Mouse (Mus musculus) midbrain, embryonic 15.5 days (tissue): ENCODE results near the gene Ephb1. TPM values are rescaled to one million over a fixed set of nuclear protein-coding genes. Genes with fewer than 3 reads are reported as not detected.

Experiments
- ATAC-seq: fragments of 200-750 bp; cut with Nextera tagmentation; replicated peaks from 2 replicates; pipeline ENCODE4 v1.8.0; 2017; ENCODE audit warnings: moderate TSS enrichment
- H3K27ac ChIP-seq: fragments of 300-500 bp; sonication (generic); 2 replicates; pipeline ENCODE4 v1.5.1; 2015; ENCODE audit warnings: mild to moderate bottlenecking, inconsistent platforms
- H3K27me3 ChIP-seq: fragments of 300-500 bp; sonication (generic); replicated peaks from 2 replicates; pipeline ENCODE4 v1.6.1; 2015; ENCODE audit warnings: inconsistent platforms
- H3K36me3 ChIP-seq: fragments of 300-500 bp; sonication (generic); replicated peaks from 2 replicates; pipeline ENCODE4 v1.6.1; 2015; ENCODE audit warnings: inconsistent platforms
- H3K4me1 ChIP-seq: fragments of 300-500 bp; sonication (generic); 2 replicates; pipeline ENCODE4 v1.6.1; 2015; ENCODE audit warnings: inconsistent platforms
- H3K4me2 ChIP-seq: fragments of 300-500 bp; sonication (generic); 2 replicates; pipeline ENCODE4 v1.6.1; 2015; ENCODE audit warnings: inconsistent platforms, mild to moderate bottlenecking, moderate library complexity
- H3K4me3 ChIP-seq: fragments of 300-500 bp; sonication (generic); 2 replicates; pipeline ENCODE4 v1.5.1; 2015; ENCODE audit warnings: mild to moderate bottlenecking, inconsistent platforms
- H3K9ac ChIP-seq: fragments of 300-500 bp; sonication (generic); 2 replicates; pipeline ENCODE4 v1.6.1; 2015; ENCODE audit warnings: mild to moderate bottlenecking, inconsistent platforms
- H3K9me3 ChIP-seq: fragments of 300-500 bp; sonication (generic); 2 replicates; pipeline ENCODE4 v1.6.1; 2016; ENCODE audit warnings: inconsistent platforms
- WGBS: fragments of 180-500 bp; shearing (Covaris S2); methylation state at CpG from one replicate; pipeline ENCODE4 v1.1.7; 2015; ENCODE audit warnings: mixed read lengths; 5-methylcytosine and 5-hydroxymethylcytosine counted together
- polyA plus RNA-seq: library from polyadenylated mRNA; unstranded; fragments of >200 nt; fragmentation: Nextera tagmentation; extraction: Ambion mirVana; gene quantifications from 2 replicates; pipeline ENCODE4 v1.2.1, GENCODE M21; 2015

The Ephb1 gene
- polyA plus RNA-seq, 1 experiment from 2014 or later, result 90.2 TPM

GRCm38 (mm10) chr9:102315436-102315835, 39.1 kb downstream of the Ephb1 start:
- Histone ChIP-seq H3K27me3 (no peaks in the 10 kb centered on the region), H3K4me3 (no peak overlapping the region), H3K36me3 (no peaks in the 10 kb centered on the region), H3K9ac (no peak overlapping the region), H3K9me3 (no peaks in the 10 kb centered on the region), H3K27ac (no peak overlapping the region), H3K4me2 (no peak overlapping the region), H3K4me1 (0 out of 2 replicates have a peak, but pooled peaks cover 2% of the 10 kb centered on the region)
- WGBS, result 85% methylated on average over 6 of the region's 6 CpGs
- no peak for ATAC-seq

DNA sequence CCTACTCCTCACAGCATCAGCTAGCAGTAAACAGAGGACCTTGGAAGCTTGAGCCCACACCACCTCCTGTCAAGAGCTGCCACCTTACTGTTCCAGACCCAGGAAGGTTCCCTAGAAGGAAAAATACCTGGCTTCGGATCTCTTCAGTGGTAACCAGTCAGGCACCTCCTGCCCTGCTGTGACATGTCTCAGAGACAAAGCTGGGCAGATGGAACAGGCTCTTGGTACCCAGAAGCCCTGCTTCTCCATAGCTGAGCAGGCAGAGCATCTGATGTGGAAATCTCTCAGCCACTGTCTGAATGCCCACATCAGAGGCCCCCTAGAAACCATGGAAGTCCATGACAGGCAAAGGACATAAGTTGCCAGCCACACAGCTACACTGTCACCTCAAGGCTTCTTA, 39.7 kb downstream of the Ephb1 start:
- 71% methylated on average over 1 of the region's 1 CpGs for WGBS

DNA sequence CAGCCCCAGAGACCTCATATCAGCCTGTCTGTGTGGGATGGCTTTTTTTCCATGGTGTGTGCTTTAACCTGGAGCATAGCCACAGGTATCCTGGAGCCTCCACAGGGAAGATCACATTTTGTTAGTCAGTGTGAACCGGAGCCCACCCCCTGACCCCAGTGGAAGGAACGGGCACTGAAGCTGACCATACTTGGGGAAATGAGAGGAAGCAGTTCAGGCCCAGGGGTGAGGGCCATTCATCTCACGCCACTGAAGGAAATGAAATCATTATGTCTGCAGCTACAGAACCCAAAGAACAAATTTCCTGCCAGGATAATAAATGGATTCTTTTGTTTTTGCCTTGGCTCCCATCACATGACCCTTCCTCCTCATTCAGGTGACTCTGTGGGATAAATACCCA, 44.1 kb downstream of the Ephb1 start:
- Histone ChIP-seq H3K4me3 (no peak overlapping the region), H3K9me3 (no peaks in the 10 kb centered on the region), H3K27me3 (no peaks in the 10 kb centered on the region), H3K4me2 (no peak overlapping the region), H3K27ac (peak overlapping the region; percentile 17; the same call in 1 of the 2 replicates), H3K9ac (no peak overlapping the region), H3K4me1 (peaks cover 44% of the 10 kb centered on the region), H3K36me3 (no peaks in the 10 kb centered on the region)
- ATAC-seq, result no peak
- WGBS, result 55% methylated on average over 3 of the region's 3 CpGs

More for the DNA sequence above, 39.7 kb downstream of the Ephb1 start:
- no peak for ATAC-seq
- H3K27ac ChIP-seq, result no peak overlapping the region
- H3K9me3 ChIP-seq, result no peaks in the 10 kb centered on the region
- no peaks in the 10 kb centered on the region for H3K27me3 ChIP-seq
- no peak overlapping the region for H3K4me3 ChIP-seq
- no peak overlapping the region for H3K4me2 ChIP-seq
- no peak overlapping the region for H3K9ac ChIP-seq
- peaks cover 6% of the 10 kb centered on the region; the same call in 1 of the 2 replicates for H3K4me1 ChIP-seq
- H3K36me3 ChIP-seq, result no peaks in the 10 kb centered on the region

- Histone ChIP-seq H3K4me1 (peaks cover 49% of the 10 kb centered on the region), H3K4me2 (no peak overlapping the region), H3K36me3 (no peaks in the 10 kb centered on the region), H3K4me3 (no peak overlapping the region), H3K27ac (no peak overlapping the region), H3K27me3 (no peaks in the 10 kb centered on the region), H3K9ac (no peak overlapping the region), H3K9me3 (no peaks in the 10 kb centered on the region)
- ATAC-seq, result no peak
- WGBS, result 89% methylated on average over 7 of the region's 7 CpGs
These were observed 45.2 kb downstream of the Ephb1 start for GRCm38 (mm10) chr9:102309278-102309677.

- ATAC-seq, result no peak
- WGBS, result 33% methylated on average over 4 of the region's 4 CpGs
- peak overlapping the region; percentile 1; the same call in 1 of the 2 replicates for H3K27ac ChIP-seq
- H3K4me2 ChIP-seq, result no peak overlapping the region
- H3K9me3 ChIP-seq, result no peaks in the 10 kb centered on the region
- H3K4me1 ChIP-seq, result peaks cover 56% of the 10 kb centered on the region
- no peak overlapping the region for H3K4me3 ChIP-seq
- H3K36me3 ChIP-seq, result no peaks in the 10 kb centered on the region
- H3K27me3 ChIP-seq, result no peaks in the 10 kb centered on the region
- H3K9ac ChIP-seq, result no peak overlapping the region
These were observed 46.8 kb downstream of the Ephb1 start for GRCm38 (mm10) chr9:102307656-102308055.

GRCm38 (mm10) chr9:102306645-102307415, 47.7 kb downstream of the Ephb1 start:
- Histone ChIP-seq H3K9ac (no peak overlapping the region), H3K4me1 (peaks cover 59% of the 10 kb centered on the region), H3K36me3 (no peaks in the 10 kb centered on the region), H3K4me2 (no peak overlapping the region), H3K27me3 (no peaks in the 10 kb centered on the region), H3K4me3 (no peak overlapping the region), H3K27ac (peak overlapping the region; percentile 1; the same call in 1 of the 2 replicates), H3K9me3 (no peaks in the 10 kb centered on the region)
- 73% methylated on average over 1 of the region's 1 CpGs for WGBS
- ATAC-seq, result no peak

DNA sequence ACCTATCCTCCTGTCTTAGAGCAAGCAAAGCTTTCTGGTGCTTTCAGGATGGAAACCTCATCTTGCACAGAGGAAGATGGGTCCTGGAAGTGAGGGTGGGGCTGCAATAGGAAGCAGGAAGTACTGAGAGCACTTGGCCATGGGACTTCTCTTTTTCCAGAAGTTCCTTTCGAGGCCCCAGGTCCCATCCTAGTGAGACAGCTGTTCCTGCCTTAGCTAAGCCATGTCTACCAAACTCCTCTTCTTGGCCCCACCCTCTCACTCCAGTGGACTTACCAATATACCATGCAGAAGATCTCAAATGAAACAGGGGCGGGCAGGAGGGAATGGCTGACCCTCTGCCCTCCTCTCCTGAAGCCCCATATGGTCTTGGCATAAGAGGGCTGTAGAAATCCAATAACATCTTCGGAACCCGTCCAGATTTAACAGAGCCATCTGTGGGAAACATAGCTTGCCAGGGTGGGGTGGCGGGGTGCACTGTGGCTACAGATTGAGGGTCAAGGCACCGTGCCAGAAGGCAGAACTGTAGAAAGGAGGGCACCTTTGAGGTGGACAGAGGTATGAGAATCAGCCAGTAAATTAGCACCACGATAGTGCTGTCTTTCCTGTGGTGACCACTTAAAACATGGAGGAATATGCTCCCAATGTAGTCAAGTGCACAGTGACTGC, 48.9 kb downstream of the Ephb1 start:
- ATAC-seq, result no peak
- Histone ChIP-seq H3K4me1 (peaks cover 60% of the 10 kb centered on the region), H3K27ac (no peak overlapping the region), H3K4me3 (no peak overlapping the region), H3K27me3 (no peaks in the 10 kb centered on the region), H3K9ac (no peak overlapping the region), H3K36me3 (no peaks in the 10 kb centered on the region), H3K9me3 (no peaks in the 10 kb centered on the region), H3K4me2 (no peak overlapping the region)
- WGBS, result 91% methylated on average over 7 of the region's 7 CpGs

GRCm38 (mm10) chr9:102304796-102305195, 49.7 kb downstream of the Ephb1 start:
- no peak overlapping the region for H3K4me2 ChIP-seq
- H3K36me3 ChIP-seq, result no peaks in the 10 kb centered on the region
- no peaks in the 10 kb centered on the region for H3K27me3 ChIP-seq
- H3K4me1 ChIP-seq, result peaks cover 58% of the 10 kb centered on the region
- H3K27ac ChIP-seq, result no peak overlapping the region
- H3K9ac ChIP-seq, result no peak overlapping the region
- no peaks in the 10 kb centered on the region for H3K9me3 ChIP-seq
- no peak overlapping the region for H3K4me3 ChIP-seq
- 56% methylated on average over 3 of the region's 3 CpGs for WGBS
- ATAC-seq, result no peak

DNA sequence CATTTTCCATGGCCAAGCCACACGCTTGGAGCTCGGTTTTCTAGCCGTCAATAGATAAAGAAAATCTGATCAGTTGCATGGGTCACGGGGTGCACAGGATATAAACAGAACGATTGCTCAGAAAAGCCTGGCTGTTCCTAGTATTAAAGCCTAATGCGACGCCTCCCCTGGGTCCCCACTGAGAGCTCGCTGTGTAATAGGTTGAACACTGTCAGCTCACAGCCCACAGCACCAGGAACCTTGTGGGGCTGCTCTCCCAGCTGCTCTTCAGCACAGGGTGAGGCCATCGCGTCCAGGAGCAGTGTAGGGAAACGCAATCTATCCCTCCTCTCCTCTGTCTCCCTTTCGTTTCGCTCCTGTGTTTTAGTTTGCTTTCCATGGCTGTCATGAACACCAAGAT, 50.6 kb downstream of the Ephb1 start:
- Histone ChIP-seq H3K36me3 (no peaks in the 10 kb centered on the region), H3K27me3 (no peaks in the 10 kb centered on the region), H3K9me3 (no peaks in the 10 kb centered on the region), H3K4me1 (peaks cover 53% of the 10 kb centered on the region), H3K4me2 (no peak overlapping the region), H3K4me3 (no peak overlapping the region), H3K9ac (no peak overlapping the region), H3K27ac (peak overlapping the region; percentile 45; the same call in 1 of the 2 replicates)
- WGBS, result 38% methylated on average over 13 of the region's 13 CpGs
- no peak for ATAC-seq

GRCm38 (mm10) chr9:102300985-102301384, 53.5 kb downstream of the Ephb1 start:
- no peak for ATAC-seq
- WGBS, result 85% methylated on average over 4 of the region's 4 CpGs
- Histone ChIP-seq H3K9me3 (no peaks in the 10 kb centered on the region), H3K4me1 (peaks cover 45% of the 10 kb centered on the region), H3K9ac (no peak overlapping the region), H3K27ac (no peak overlapping the region), H3K27me3 (no peaks in the 10 kb centered on the region), H3K4me3 (no peak overlapping the region), H3K36me3 (no peaks in the 10 kb centered on the region), H3K4me2 (no peak overlapping the region)

DNA sequence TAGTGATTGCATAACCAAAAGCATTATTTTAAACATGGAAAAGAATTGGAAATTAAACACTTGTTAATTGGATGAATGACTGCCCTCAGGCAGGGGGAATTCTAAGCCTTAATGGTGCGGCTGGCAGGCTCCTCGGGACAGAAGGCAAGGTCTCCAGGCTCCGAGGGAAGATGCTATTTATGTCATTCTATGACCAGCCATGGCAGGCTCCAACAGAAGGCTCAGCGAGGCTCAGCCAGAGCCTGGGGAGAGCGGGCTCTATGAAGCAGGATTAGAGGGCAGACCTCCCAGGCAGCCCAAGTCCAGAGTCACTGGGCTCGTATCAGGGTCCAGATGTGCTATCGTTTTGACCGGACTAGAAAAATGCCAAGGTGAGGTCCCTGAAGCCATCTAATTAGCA, 55.8 kb downstream of the Ephb1 start:
- no peak for ATAC-seq
- H3K9me3 ChIP-seq, result no peaks in the 10 kb centered on the region
- no peak overlapping the region for H3K4me3 ChIP-seq
- 62% methylated on average over 8 of the region's 8 CpGs for WGBS
- H3K27ac ChIP-seq, result no peak overlapping the region
- no peak overlapping the region for H3K9ac ChIP-seq
- H3K4me1 ChIP-seq, result peaks cover 45% of the 10 kb centered on the region
- no peaks in the 10 kb centered on the region for H3K36me3 ChIP-seq
- H3K27me3 ChIP-seq, result no peaks in the 10 kb centered on the region
- H3K4me2 ChIP-seq, result no peak overlapping the region

DNA sequence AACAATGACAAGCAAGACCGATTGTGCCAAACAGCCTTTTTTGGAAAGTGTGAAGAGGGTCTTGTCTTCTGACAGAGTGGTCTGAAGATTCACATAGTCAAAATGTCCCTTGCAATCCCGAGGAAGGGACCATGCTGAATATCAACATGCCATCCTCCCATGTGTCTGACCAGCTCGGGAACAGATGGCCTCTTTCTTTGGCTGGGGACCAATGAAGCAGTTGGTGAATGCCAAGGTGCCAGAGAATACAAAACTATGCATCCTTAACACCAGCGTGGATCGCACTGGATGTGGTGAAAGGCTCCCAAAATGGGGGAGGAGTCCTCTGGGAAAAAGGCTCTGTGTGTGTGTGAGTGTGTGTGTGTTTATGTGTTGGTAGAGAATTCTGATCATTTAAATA, 56.5 kb downstream of the Ephb1 start:
- Histone ChIP-seq H3K27ac (no peak overlapping the region), H3K9ac (no peak overlapping the region), H3K4me1 (peaks cover 44% of the 10 kb centered on the region), H3K36me3 (no peaks in the 10 kb centered on the region), H3K9me3 (no peaks in the 10 kb centered on the region), H3K4me2 (no peak overlapping the region), H3K4me3 (no peak overlapping the region), H3K27me3 (no peaks in the 10 kb centered on the region)
- WGBS, result 68% methylated on average over 5 of the region's 5 CpGs
- no peak for ATAC-seq

DNA sequence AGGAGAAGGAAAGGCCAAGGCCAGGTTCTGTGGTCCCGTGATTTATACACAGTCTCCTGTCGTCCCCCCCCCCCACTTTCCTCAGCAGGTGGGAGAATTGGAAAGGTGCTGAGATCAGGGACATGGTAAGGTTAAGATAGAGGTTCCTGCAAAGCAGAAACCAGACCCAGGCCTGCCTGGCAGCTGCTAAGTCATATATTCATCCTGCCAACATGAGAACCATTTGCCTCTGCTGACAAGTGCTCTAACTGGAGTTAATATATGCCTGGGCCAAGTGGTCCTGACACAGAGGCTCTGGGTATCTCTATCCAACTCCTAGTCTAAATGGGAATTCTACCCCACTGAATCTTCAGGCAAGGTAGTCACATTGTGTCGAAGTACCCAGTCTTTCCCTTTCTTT, 57.3 kb downstream of the Ephb1 start:
- no peaks in the 10 kb centered on the region for H3K27me3 ChIP-seq
- no peaks in the 10 kb centered on the region for H3K36me3 ChIP-seq
- H3K9me3 ChIP-seq, result no peaks in the 10 kb centered on the region
- ATAC-seq, result no peak
- H3K9ac ChIP-seq, result no peak overlapping the region
- no peak overlapping the region for H3K4me3 ChIP-seq
- H3K4me1 ChIP-seq, result peaks cover 44% of the 10 kb centered on the region
- no peak overlapping the region for H3K4me2 ChIP-seq
- H3K27ac ChIP-seq, result no peak overlapping the region
- WGBS, result 74% methylated on average over 3 of the region's 3 CpGs
